Mouse (Mus musculus) embryonic facial prominence, embryonic 14.5 days (tissue): Measurements from ENCODE around the gene Smox. TPM values are rescaled to one million over a fixed set of nuclear protein-coding genes. Genes with fewer than 3 reads are reported as not detected.
"Not testable (repeated sequence)": the region's sequence is repeated elsewhere in the genome, so short reads cannot be mapped to it uniquely, and the experiment has no call there.

Source experiments
- ATAC-seq: fragments of 200-750 bp; cut with Nextera tagmentation; 2 replicates; pipeline ENCODE4 v1.8.0; 2017; ENCODE audit warnings: low read depth, moderate number of reproducible peaks, moderate TSS enrichment
- DNase-seq: peaks from one replicate; pipeline ENCODE4 v3.0.0-alpha.2; 2015; ENCODE audit warnings: low spot score
- H3K27ac ChIP-seq: fragments of 300-500 bp; sonication (generic); replicated peaks from 2 replicates; pipeline ENCODE4 v1.5.1; 2014; ENCODE audit warnings: low read depth, mild to moderate bottlenecking, low read length, moderate library complexity
- H3K27me3 ChIP-seq: fragments of 300-500 bp; sonication (generic); replicated peaks from 2 replicates; pipeline ENCODE4 v1.6.1; 2014; ENCODE audit warnings: low read length; ENCODE audit not compliant: control insufficient read depth, insufficient read depth
- H3K36me3 ChIP-seq: fragments of 300-500 bp; sonication (generic); 2 replicates; pipeline ENCODE4 v1.6.1; 2014; ENCODE audit warnings: low read length, mixed read lengths; ENCODE audit not compliant: control insufficient read depth, insufficient read depth
- H3K4me1 ChIP-seq: fragments of 300-500 bp; sonication (generic); 2 replicates; pipeline ENCODE4 v1.6.1; 2014; ENCODE audit warnings: antibody characterized with exemption, low read length; ENCODE audit not compliant: control insufficient read depth, insufficient read depth
- H3K4me2 ChIP-seq: fragments of 300-500 bp; sonication (generic); 2 replicates; pipeline ENCODE4 v1.6.1; 2014; ENCODE audit warnings: low read depth, mild to moderate bottlenecking, low read length, moderate library complexity, mixed read lengths
- H3K4me3 ChIP-seq: fragments of 300-500 bp; sonication (generic); 2 replicates; pipeline ENCODE4 v1.5.1; 2014; ENCODE audit warnings: low read depth, mild to moderate bottlenecking, low read length
- H3K9ac ChIP-seq: fragments of 300-500 bp; sonication (generic); 2 replicates; pipeline ENCODE4 v1.6.1; 2014; ENCODE audit warnings: low read depth, mild to moderate bottlenecking, low read length, moderate library complexity, mixed read lengths
- H3K9me3 ChIP-seq: fragments of 300-500 bp; sonication (generic); 2 replicates; pipeline ENCODE4 v1.6.1; 2016; ENCODE audit warnings: low read length; ENCODE audit not compliant: control insufficient read depth
- WGBS: fragments of 180-500 bp; shearing (Covaris S2); extraction: QIAGEN DNeasy Blood & Tissue Kit; methylation state at CpG from one replicate; pipeline ENCODE4 v1.1.7; 2014; 5-methylcytosine and 5-hydroxymethylcytosine counted together
- polyA plus RNA-seq: library from polyadenylated mRNA; unstranded; fragments of >200 nt; fragmentation: Nextera tagmentation; extraction: Ambion mirVana; gene quantifications from 2 replicates; pipeline ENCODE4 v1.2.1, GENCODE M21; 2014

Gene Smox
- polyA plus RNA-seq, 1 experiment from 2014 or later, result 28.9 TPM

DNA sequence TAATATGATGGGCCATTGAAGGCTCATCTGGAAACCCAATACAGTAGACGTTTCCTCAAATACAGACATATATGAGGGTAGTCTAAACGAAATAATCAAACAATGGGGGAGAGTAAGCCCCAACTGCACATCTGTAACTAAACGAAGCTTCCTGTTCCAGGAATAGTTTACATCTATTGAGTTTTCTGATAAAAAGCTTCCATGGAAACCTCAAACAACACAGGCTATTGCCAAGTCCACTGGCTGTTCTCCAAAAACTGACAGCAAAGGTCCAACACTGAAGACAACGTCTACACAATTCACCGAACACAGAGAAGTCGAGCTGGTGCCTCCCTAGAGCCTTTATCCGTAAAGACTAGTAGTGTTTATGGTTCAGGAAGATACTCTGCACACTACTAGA is 33.6 kb upstream of the Smox start:
- Histone ChIP-seq H3K4me1 (no peaks in the 10 kb centered on the region), H3K27me3 (no peaks in the 10 kb centered on the region), H3K36me3 (no peaks in the 10 kb centered on the region), H3K9ac (no peak overlapping the region), H3K27ac (no peak overlapping the region), H3K4me2 (no peak overlapping the region), H3K4me3 (no peak overlapping the region), H3K9me3 (peaks cover 5% of the 10 kb centered on the region; the same call in 1 of the 2 replicates)
- 73% methylated on average over 7 of the region's 7 CpGs for WGBS
- no peak for ATAC-seq
- peak; percentile 25 for DNase-seq

DNA sequence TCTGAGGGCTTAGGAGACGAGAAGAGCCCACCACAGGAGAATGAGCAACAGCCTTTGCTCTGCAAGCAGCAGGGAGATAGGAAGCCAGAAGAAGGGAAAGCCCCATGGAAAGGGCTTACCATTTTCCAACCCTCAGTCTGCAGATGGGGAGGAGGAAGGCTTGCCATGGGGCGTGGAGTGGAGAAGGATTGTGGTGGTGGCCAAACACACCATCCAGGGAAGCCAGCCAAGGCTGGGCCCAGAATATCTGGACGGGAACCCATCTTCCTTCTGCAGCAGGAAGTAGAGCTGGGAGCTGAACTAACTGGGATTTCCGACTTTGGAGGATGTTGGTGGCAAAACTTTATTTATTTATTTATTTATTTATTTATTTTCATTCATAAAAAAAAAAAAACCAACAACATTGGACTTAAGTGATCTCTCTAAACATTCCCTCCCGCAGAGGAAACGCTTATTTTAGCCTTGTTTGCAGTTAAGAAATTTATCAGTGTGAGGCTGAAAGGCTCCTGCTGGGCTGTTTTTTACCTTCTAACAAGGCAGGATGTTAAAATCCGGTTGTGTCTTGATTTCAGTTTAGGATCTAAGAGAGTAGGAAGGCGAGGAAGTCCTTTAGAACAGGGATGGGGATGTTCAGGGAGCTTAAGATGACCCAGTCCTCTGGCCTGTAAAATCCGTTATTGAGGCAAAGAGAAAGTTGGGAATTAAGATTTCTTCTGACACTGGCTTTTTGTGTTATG is 30.2 kb upstream of the Smox start:
- H3K9me3 ChIP-seq, result peaks cover 5% of the 10 kb centered on the region; the same call in 1 of the 2 replicates
- H3K27me3 ChIP-seq, result no peaks in the 10 kb centered on the region
- H3K4me1 ChIP-seq, result no peaks in the 10 kb centered on the region
- no peaks in the 10 kb centered on the region for H3K36me3 ChIP-seq
- no peak overlapping the region for H3K9ac ChIP-seq
- DNase-seq, result no peak
- 65% methylated on average over 9 of the region's 9 CpGs for WGBS
- H3K27ac ChIP-seq, result no peak overlapping the region
- no peak overlapping the region for H3K4me3 ChIP-seq
- ATAC-seq, result no peak
- H3K4me2 ChIP-seq, result no peak overlapping the region

DNA sequence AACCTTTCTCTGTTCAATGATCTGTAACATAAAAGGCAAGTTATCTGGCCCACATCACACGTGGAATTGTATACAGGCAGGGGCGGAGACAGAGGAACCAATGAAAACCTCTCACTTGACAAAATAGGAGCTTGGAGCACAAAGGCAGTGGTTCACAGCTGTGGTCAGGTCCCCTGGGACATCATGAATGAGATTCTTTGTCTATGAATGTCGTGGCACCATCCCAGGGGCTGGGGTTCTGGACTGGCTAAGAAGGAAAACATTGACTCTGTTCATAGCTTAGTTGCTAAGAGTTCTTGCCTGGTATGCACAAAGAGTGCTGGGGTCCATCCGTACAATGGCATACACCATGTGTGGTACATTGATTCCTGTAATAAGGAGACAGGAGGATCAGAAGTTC is 28.3 kb upstream of the Smox start:
- Histone ChIP-seq H3K36me3 (no peaks in the 10 kb centered on the region), H3K27me3 (no peaks in the 10 kb centered on the region), H3K4me2 (no peak overlapping the region), H3K4me3 (no peak overlapping the region), H3K9ac (no peak overlapping the region), H3K27ac (no peak overlapping the region), H3K4me1 (no peaks in the 10 kb centered on the region), H3K9me3 (no peaks in the 10 kb centered on the region)
- ATAC-seq (no peak), DNase-seq (peak; percentile 16)
- 46% methylated on average over 4 of the region's 4 CpGs for WGBS

GRCm38 (mm10) chr2:131464147-131464546 is 27.1 kb upstream of the Smox start:
- Histone ChIP-seq H3K9ac (no peak overlapping the region), H3K4me2 (no peak overlapping the region), H3K36me3 (no peaks in the 10 kb centered on the region), H3K4me3 (no peak overlapping the region), H3K27ac (no peak overlapping the region), H3K4me1 (no peaks in the 10 kb centered on the region), H3K9me3 (no peaks in the 10 kb centered on the region), H3K27me3 (no peaks in the 10 kb centered on the region)
- DNase-seq (no peak), ATAC-seq (no peak)
- 89% methylated on average over 2 of the region's 2 CpGs for WGBS

DNA sequence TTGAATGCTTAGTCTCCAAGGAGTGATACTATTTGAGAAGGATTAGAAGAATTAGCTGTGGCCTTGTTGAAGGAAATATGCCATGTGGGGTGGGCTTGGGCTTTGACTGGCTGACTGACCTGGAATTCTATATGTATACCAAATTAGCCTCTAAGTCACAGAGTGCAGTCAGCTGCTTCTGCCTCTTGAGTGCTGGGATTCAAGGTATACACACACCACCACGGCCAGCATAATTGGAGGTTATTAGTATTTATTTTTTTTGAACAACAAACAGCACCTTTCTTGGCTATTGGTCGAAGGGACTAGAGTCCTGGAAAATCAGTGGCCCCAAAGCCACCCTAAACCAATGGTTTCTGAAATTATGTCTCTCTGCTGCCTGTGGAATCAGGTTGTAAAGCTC is 24.6 kb upstream of the Smox start:
- H3K4me2 ChIP-seq, result no peak overlapping the region
- DNase-seq (no peak), ATAC-seq (no peak)
- H3K9ac ChIP-seq, result no peak overlapping the region
- no peaks in the 10 kb centered on the region for H3K9me3 ChIP-seq
- no peak overlapping the region for H3K4me3 ChIP-seq
- 66% methylated on average over 2 of the region's 2 CpGs for WGBS
- H3K36me3 ChIP-seq, result no peaks in the 10 kb centered on the region
- H3K4me1 ChIP-seq, result no peaks in the 10 kb centered on the region; the same call in 1 of the 2 replicates
- H3K27ac ChIP-seq, result no peak overlapping the region
- H3K27me3 ChIP-seq, result no peaks in the 10 kb centered on the region

DNA sequence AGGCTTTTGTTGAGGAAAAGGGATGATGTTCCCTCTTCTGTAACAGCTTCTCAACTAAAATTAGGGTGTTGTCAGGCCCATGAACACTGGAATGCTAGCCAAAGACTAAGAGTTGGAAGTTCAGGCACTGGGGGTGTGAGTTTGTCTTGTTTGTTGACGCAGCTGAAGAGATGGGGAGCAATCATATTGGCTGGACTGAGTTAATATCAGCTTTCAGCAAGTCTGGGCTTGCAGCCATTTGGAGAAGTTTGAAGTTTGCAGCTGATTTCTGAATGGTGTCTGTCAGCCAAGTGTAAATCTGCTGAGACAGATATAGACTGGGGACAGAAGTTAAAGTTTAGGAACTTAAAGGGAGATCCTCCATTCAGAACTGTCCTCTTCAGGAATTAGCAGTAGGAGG is 21.4 kb upstream of the Smox start:
- DNase-seq (peak; percentile 84), ATAC-seq (no peak)
- Histone ChIP-seq H3K4me1 (no peaks in the 10 kb centered on the region; the same call in 1 of the 2 replicates), H3K9me3 (no peaks in the 10 kb centered on the region), H3K9ac (no peak overlapping the region), H3K4me3 (no peak overlapping the region), H3K36me3 (no peaks in the 10 kb centered on the region), H3K27ac (no peak overlapping the region), H3K4me2 (no peak overlapping the region), H3K27me3 (no peaks in the 10 kb centered on the region)
- WGBS, result 19% methylated on average over 1 of the region's 1 CpGs

- Histone ChIP-seq H3K9ac (no peak overlapping the region), H3K27me3 (no peaks in the 10 kb centered on the region), H3K36me3 (no peaks in the 10 kb centered on the region), H3K4me2 (no peak overlapping the region), H3K27ac (no peak overlapping the region), H3K9me3 (no peaks in the 10 kb centered on the region), H3K4me3 (no peak overlapping the region), H3K4me1 (no peaks in the 10 kb centered on the region; the same call in 1 of the 2 replicates)
- DNase-seq, result no peak
- 82% methylated on average over 6 of the region's 6 CpGs for WGBS
- ATAC-seq, result no peak
Measured at GRCm38 (mm10) chr2:131473749-131474148, 17.5 kb upstream of the Smox start.

DNA sequence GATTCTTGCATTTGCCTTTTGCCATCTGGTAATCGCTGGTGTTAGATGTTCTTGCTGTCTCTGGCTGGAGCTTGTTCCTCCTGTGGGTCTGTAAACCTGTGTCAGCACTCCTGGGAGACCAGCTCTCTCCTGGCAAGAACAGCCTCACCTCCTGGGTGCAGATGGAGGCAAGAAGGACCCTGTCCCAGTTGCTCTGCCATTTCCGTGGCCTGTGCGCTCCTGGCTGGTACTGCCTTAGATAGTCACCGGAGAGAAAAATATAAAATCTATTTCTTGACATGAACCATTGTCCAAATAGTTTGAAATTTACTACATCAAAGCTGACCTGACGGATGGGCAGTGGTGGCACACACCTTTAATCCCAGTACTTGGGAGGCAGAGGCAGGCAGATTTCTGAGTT is 14.2 kb upstream of the Smox start:
- ATAC-seq, H3K9me3 ChIP-seq, H3K27ac ChIP-seq, H3K4me1 ChIP-seq, H3K36me3 ChIP-seq, DNase-seq, H3K4me2 ChIP-seq, H3K27me3 ChIP-seq, H3K9ac ChIP-seq, H3K4me3 ChIP-seq: not testable (repeated sequence)
- 96% methylated on average over 5 of the region's 5 CpGs for WGBS

DNA sequence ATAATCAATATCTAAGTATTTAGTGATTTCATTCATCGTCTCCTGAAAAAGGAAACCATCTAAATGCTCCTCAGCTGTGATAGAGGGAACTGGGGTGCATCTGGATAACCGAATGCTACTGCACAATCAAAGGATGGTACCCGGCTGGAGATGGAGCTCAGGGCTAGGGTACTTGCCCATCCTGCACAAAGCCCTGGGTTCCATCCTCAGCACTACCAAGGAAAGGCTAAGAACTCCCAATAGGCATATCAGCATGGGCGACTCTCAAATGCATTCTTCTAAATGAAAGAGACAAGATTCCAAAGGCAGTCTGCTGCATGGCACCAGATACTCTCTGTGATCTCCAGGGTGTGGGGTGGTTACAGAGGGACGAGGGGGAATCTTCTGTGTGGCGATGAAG is 13.4 kb upstream of the Smox start:
- 0 out of 2 replicates have a peak, but pooled peaks cover 5% of the 10 kb centered on the region for H3K9me3 ChIP-seq
- 76% methylated on average over 6 of the region's 6 CpGs for WGBS

More for the DNA sequence above, 13.4 kb upstream of the Smox start:
- Histone ChIP-seq H3K36me3 (no peaks in the 10 kb centered on the region), H3K4me2 (no peak overlapping the region), H3K27ac (no peak overlapping the region), H3K27me3 (no peaks in the 10 kb centered on the region), H3K4me3 (no peak overlapping the region), H3K9ac (no peak overlapping the region), H3K4me1 (0 out of 2 replicates have a peak, but pooled peaks cover 4% of the 10 kb centered on the region)
- DNase-seq (no peak), ATAC-seq (0 out of 2 replicates have a peak, but pooled peaks have one; percentile 18)
